Mouse (Mus musculus) erythroid progenitor cell, adult 5-6 weeks (primary cell): ENCODE results near the gene Rhoq. TPM values are rescaled to one million over a fixed set of nuclear protein-coding genes. Genes with fewer than 3 reads are reported as not detected.

Experiments
- ATAC-seq: replicated peaks from 2 replicates; pipeline ENCODE4 v1.8.0; 2016; ENCODE audit warnings: moderate number of reproducible peaks, mild to moderate bottlenecking, moderate TSS enrichment, inconsistent platforms; ENCODE audit not compliant: poor library complexity, low FRiP score, severe bottlenecking
- total RNA-seq, 2 experiments: library from RNA; stranded (forward) in 1 of 2; stranded (reverse) in 1 of 2; fragments of 150-400 nt in 1 of 2; fragments of 186-747, 209-891 nt in 1 of 2; gene quantifications; 2 replicates each; pipeline versions ENCODE4 v1.2.3 to v1.2.4; 2015 to 2017; ENCODE audit warnings: low replicate concordance in 2 of 2

Gene Rhoq
- total RNA-seq, 2 experiments from 2014 or later: 2.9 to 10.9 TPM

GRCm38 (mm10) chr17:86986449-86987138 is 23.7 kb downstream of the Rhoq start:
- no peak for ATAC-seq

GRCm38 (mm10) chr17:86988161-86988560 is 25.3 kb downstream of the Rhoq start:
- ATAC-seq: no peak

GRCm38 (mm10) chr17:86988601-86989184 is 25.8 kb downstream of the Rhoq start:
- no peak for ATAC-seq

GRCm38 (mm10) chr17:86991306-86991705 is 28.4 kb downstream of the Rhoq start:
- ATAC-seq: no peak

- ATAC-seq: no peak
Measured at GRCm38 (mm10) chr17:86997323-86997722, 34.4 kb downstream of the Rhoq start.

GRCm38 (mm10) chr17:87008950-87009349 is 46.1 kb downstream of the Rhoq start:
- no peak for ATAC-seq

- ATAC-seq: no peak
Measured at GRCm38 (mm10) chr17:87011301-87012019, 48.6 kb downstream of the Rhoq start.

- ATAC-seq: no peak
Measured at GRCm38 (mm10) chr17:87019692-87020091, 56.8 kb downstream of the Rhoq start.

GRCm38 (mm10) chr17:87024491-87025242 is 61.8 kb downstream of the Rhoq start:
- peak; percentile 53 for ATAC-seq

GRCm38 (mm10) chr17:87025269-87025949 is 62.5 kb downstream of the Rhoq start, which contains the start of the genes Pigf and Cript:
TSS of gene Pigf (minus strand) at chr17:87025406.
TSS of gene Cript (plus strand) at chr17:87025550.
- peak; percentile 99 for ATAC-seq

- ATAC-seq: no peak
Measured at GRCm38 (mm10) chr17:87036141-87037073, 73.5 kb downstream of the Rhoq start.

GRCm38 (mm10) chr17:87038496-87038895 is 75.6 kb downstream of the Rhoq start:
- no peak for ATAC-seq

GRCm38 (mm10) chr17:87041739-87042138 is 78.9 kb downstream of the Rhoq start:
- ATAC-seq: no peak

GRCm38 (mm10) chr17:87044364-87044763 is 81.5 kb downstream of the Rhoq start:
- peak; percentile 92 for ATAC-seq

- ATAC-seq: no peak
Measured at GRCm38 (mm10) chr17:87044796-87045195, 81.9 kb downstream of the Rhoq start.
